1 mouse cellular context compared by ENCODE assay signal in genomic region chr9:22117754-22118456, GRCm38 (mm10).
TF ChIP-seq lines count a peak whose summit lies in the region.

No protein-coding gene starts in this region.

TF ChIP-seq in MEL, 35 proteins besides CTCF, POLR2A, EP300 and RAD21:
- 0 out of 2 replicates have a peak, but pooled peaks have one; percentile 5 for TF ChIP-seq BHLHE40 (IDR thresholded peaks at IDR 0.05; ENCODE audit: borderline replicate concordance, low read depth, low read length)
- TF ChIP-seq POLR2AphosphoS5 (IDR thresholded peaks at IDR 0.05; ENCODE audit: borderline replicate concordance, low read depth, low read length), result no peak
- no peak for TF ChIP-seq ZNF384 (IDR thresholded peaks at IDR 0.05; ENCODE audit: low read depth, low read length)
- TF ChIP-seq ZMIZ1 (IDR thresholded peaks at IDR 0.05; ENCODE audit: low read depth, low read length), result no peak
- TF ChIP-seq MAFK (IDR thresholded peaks at IDR 0.05; ENCODE audit: borderline replicate concordance, low read depth, low read length), result no peak
- TF ChIP-seq ETS1 (IDR thresholded peaks at IDR 0.05; ENCODE audit: low read depth, low read length), result no peak
- TF ChIP-seq HCFC1 (IDR thresholded peaks at IDR 0.05; ENCODE audit: low read depth, low read length), result 0 out of 2 replicates have a peak, but pooled peaks have one; percentile 59
- no peak for TF ChIP-seq POLR2AphosphoS2 (IDR thresholded peaks at IDR 0.05; ENCODE audit: low read length)
- TF ChIP-seq KAT2A (conservative IDR thresholded peaks at IDR 0.05; ENCODE audit: low read depth, low read length), result no peak
- TF ChIP-seq ZKSCAN1 (IDR thresholded peaks at IDR 0.05; ENCODE audit: low read depth, low read length), result no peak
- TF ChIP-seq NRF1 (IDR thresholded peaks at IDR 0.05; ENCODE audit: insufficient read depth, low read depth, low read length, poor library complexity, severe bottlenecking), result no peak
- peak; percentile 57; the same call in 1 of the 2 replicates for TF ChIP-seq TBP (IDR thresholded peaks at IDR 0.05; ENCODE audit: low read depth, low read length)
- TF ChIP-seq JUND (IDR thresholded peaks at IDR 0.05; ENCODE audit: low read depth, low read length), result peak; percentile 36
- no peak for TF ChIP-seq MYB (IDR thresholded peaks at IDR 0.05; ENCODE audit: low read depth, low read length)
- TF ChIP-seq TAL1 (IDR thresholded peaks at IDR 0.05; ENCODE audit: low read length), result no peak
- no peak for TF ChIP-seq RCOR1 (IDR thresholded peaks at IDR 0.05; ENCODE audit: low read depth, low read length)
- no peak for TF ChIP-seq MAZ (IDR thresholded peaks at IDR 0.05; ENCODE audit: low read depth, low read length)
- TF ChIP-seq SIN3A (IDR thresholded peaks at IDR 0.05; ENCODE audit: low read length), result 0 out of 2 replicates have a peak, but pooled peaks have one; percentile 5
- 0 out of 2 replicates have a peak, but pooled peaks have one; percentile 20 for TF ChIP-seq TCF12 (IDR thresholded peaks at IDR 0.05; ENCODE audit: low read depth, low read length)
- no peak for TF ChIP-seq E2F4 (IDR thresholded peaks at IDR 0.05; ENCODE audit: borderline replicate concordance, low read depth, low read length)
- peak; percentile 94 for TF ChIP-seq MYC (IDR thresholded peaks at IDR 0.05; ENCODE audit: low read depth, low read length)
- TF ChIP-seq GABPA (IDR thresholded peaks at IDR 0.05; ENCODE audit: low read depth, low read length), result no peak
- peak; percentile 80 for TF ChIP-seq ZC3H11A (IDR thresholded peaks at IDR 0.05; ENCODE audit: low read depth, low read length)
- peak; percentile 80 for TF ChIP-seq SMC3 (IDR thresholded peaks at IDR 0.05; ENCODE audit: low read depth, low read length)
- TF ChIP-seq MEF2A (IDR thresholded peaks at IDR 0.05; ENCODE audit: extremely low read depth, insufficient replicate concordance, low read depth, low read length, poor library complexity, severe bottlenecking), result no peak
- TF ChIP-seq USF2 (IDR thresholded peaks at IDR 0.05; ENCODE audit: borderline replicate concordance in 1 of 2, insufficient read depth in 1 of 2, low read depth in 1 of 2, low read length in 2 of 2), result no peak
- no peak for TF ChIP-seq CHD2 (IDR thresholded peaks at IDR 0.05; ENCODE audit: low read length)
- TF ChIP-seq GATA1 (IDR thresholded peaks at IDR 0.05; ENCODE audit: low read depth, low read length), result no peak
- TF ChIP-seq UBTF (IDR thresholded peaks at IDR 0.05; ENCODE audit: borderline replicate concordance, insufficient read depth, low read depth, low read length), result no peak
- no peak; the same call in 1 of the 2 replicates for TF ChIP-seq USF1 (IDR thresholded peaks at IDR 0.05; ENCODE audit: low read depth, low read length)
- no peak for TF ChIP-seq ELF1 (IDR thresholded peaks at IDR 0.05; ENCODE audit: low read depth, low read length)
- no peak for TF ChIP-seq NELFE (IDR thresholded peaks at IDR 0.05; ENCODE audit: low read depth, low read length)
- TF ChIP-seq MXI1 (IDR thresholded peaks at IDR 0.05; ENCODE audit: low read depth, low read length), result peak; percentile 67; the same call in 1 of the 2 replicates
- TF ChIP-seq CHD1 (IDR thresholded peaks at IDR 0.05; ENCODE audit: low read depth, low read length), result 0 out of 2 replicates have a peak, but pooled peaks have one; percentile 66
- no peak; the same call in 1 of the 2 replicates for TF ChIP-seq MAX (IDR thresholded peaks at IDR 0.05; ENCODE audit: low read length)
